Mouse (Mus musculus): Measurements from ENCODE around the gene Il10.

Gene Il10

DNA sequence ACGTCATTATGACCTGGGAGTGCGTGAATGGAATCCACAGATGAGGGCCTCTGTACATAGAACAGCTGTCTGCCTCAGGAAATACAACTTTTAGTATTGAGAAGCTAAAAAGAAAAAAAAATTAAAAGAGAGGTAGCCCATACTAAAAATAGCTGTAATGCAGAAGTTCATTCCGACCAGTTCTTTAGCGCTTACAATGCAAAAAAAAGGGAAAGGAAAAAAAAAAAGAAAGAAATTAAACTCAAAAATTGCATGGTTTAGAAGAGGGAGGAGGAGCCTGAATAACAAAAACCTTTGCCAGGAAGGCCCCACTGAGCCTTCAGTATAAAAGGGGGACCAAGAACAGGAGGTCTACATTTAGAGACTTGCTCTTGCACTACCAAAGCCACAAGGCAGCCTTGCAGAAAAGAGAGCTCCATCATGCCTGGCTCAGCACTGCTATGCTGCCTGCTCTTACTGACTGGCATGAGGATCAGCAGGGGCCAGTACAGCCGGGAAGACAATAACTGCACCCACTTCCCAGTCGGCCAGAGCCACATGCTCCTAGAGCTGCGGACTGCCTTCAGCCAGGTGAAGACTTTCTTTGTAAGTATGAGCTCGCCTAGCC, at the start of gene Il10:
Gene Il10, plus strand, starts transcription at position 354 of the 607 bp plus-strand sequence.
- no peak for DNase-seq

DNA sequence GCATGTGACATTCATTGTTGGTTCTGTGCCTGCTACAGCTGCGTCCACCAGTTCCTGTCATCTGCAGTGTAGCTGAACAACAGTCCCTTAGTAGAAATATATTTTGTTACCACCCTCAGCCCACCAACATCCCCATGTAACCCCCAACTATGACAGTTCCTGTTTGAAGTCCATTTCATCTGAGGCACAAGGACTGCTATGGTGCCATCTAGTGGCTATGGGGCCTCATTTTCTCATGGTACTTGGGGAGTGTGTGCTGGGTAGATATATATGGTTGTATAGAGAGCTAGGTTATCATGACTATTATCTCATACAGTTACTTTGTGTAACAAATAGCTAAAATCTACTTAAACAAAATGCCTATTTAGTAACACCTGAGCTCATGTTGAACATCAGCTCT, 40.2 kb upstream of the Il10 start:
- DNase-seq, result peak; percentile 4

- DNase-seq, result no peak
Measured at GRCm38 (mm10) chr1:130984441-130984840, 35.2 kb upstream of the Il10 start.

GRCm38 (mm10) chr1:130987001-130987400, 32.6 kb upstream of the Il10 start:
- no peak for DNase-seq

DNA sequence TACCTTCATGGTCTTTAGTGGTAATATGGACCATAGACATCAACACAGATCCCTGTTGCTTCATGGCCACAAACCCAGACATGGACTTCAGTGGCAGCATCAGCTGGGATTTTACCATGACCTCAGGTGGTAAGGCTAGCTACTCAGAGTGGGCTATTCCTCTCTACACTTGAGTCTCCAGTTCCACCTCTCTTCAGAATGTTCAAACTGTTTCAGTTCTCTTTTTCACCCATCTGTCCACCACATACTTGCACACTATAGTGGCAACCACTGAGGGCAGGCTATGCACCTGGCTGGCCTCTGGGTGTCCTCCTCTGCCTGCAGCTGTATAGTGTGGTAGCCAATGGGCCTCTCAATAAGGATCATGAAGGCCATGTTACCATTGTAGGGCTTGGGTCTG, 32.2 kb upstream of the Il10 start:
- no peak for DNase-seq

- DNase-seq, result no peak
Measured at GRCm38 (mm10) chr1:130989331-130989730, 30.3 kb upstream of the Il10 start.

DNA sequence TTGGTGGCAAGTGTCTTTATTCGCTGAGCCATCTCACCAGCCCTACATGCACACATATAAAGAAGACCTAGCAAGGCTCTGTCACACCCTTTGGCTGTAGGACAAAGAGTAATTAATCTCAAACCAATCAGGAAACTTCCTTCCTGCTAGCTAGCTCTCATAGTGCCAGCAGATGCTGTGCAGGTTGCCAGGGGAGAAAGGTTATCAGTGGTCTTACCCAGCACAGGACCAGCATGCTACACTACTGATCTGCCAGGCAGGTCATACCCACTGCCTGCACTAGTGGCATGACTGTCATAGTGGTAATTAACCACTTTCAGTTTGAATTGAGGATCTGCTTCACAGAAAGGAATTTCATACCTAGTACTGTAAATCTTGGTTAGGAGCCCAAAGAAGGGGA, 29.2 kb upstream of the Il10 start:
- no peak for DNase-seq

DNA sequence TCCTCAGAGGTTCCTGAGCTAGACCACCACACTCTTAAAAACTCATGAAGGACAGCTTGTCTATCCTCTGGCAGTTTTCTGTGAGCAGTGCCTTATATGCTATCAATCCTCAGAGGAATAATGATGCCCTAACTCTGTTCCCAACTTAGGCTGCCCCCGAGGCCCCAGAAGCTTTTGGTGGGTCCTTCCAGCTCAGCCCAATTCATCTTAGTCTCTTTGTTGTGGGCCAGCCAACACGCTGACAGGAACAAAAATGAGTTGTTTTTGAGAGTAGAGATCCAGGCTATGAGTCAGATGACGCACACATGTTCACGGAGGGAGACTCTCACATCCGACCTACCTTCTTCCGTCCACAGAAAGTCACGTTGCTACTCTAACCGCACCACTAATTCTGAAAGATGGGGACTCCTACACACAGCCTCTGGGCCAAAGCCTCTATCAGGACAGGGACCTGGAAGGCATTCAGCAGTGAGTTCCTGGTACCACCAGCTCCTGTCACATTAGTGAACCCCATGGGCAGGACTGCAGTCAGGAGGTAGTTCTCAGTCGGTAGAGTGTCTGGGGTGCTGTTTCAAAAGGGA, 26.0 kb upstream of the Il10 start:
- DNase-seq, result no peak

DNA sequence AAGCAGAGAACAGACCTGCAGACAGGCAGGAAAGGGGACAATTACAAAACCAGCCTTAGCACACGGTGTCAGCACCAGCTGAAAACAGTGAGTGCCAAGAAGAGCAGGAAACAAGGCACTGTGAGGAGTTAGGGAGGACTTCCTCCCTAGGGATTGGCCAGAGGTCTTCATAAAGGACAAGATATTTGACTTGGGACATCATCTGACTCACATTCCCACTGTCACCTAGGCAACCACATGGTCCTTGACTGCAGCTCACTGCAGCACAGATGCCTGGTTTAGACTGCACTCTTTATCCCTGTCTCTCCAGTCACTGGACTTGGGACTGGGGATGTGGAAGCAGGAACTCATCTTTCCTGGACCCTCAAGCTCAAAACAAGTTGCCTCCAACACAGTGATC, 24.1 kb upstream of the Il10 start:
- no peak for DNase-seq

- no peak for DNase-seq
Measured at GRCm38 (mm10) chr1:130996356-130996755, 23.3 kb upstream of the Il10 start.

- no peak for DNase-seq
Measured at GRCm38 (mm10) chr1:130997441-130997840, 22.2 kb upstream of the Il10 start.

GRCm38 (mm10) chr1:130998321-130998720, 21.3 kb upstream of the Il10 start:
- DNase-seq, result no peak

DNA sequence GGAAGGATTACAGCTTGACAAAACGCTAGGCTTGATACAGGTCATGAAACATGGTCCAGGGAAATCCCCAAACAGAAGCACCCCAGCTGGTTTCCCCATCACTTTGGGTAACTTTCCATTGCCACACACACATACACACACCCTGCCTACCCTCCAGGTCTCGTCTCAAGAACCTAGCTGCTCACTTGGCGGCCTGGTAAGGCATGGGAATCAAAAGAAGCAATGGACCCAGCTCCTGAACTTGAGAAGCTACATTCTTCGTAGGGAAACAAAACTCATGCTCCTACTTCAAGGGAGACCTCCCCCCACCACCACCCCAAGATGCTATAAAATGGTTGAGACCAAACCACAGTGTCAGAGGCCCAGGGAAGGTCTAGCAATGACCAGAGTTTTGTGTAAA, 19.9 kb upstream of the Il10 start:
- no peak for DNase-seq

DNA sequence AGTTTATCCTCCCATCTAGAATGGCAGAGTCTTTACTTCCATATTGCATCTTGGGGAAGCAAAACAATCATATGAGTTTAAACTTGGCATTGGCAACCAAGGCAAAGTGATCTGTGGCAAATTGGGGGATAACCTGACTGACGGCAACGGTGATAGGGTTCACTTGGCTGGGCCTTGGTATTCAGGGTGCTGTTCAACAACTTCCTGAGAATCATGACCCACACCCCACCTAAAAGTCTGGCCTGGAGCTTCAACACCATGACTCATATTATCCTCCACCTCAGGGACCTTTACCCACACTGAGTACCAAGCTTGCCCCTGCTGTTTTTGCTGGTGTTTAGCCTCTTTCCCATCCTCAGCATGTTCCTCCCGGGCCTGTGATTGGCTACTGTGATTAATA, 19.3 kb upstream of the Il10 start:
- no peak for DNase-seq

DNA sequence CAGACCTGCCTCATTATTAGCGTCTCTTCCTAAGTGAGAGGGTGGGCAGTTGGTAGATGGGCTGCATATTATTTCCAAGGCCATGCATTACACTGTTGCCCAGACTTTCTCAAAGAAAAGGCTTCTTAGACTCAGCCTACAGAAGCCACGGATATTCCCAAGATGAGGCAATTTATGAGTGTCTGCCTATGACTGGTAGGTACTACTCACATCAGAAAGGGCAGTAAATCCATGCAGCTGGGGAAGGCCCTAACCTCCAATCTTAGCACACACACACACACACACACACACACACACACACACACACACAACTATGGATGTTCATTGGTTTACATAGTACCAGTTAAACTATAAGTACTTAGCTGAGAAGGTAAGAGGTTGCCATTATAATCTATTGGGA, 17.1 kb upstream of the Il10 start:
- no peak for DNase-seq

DNA sequence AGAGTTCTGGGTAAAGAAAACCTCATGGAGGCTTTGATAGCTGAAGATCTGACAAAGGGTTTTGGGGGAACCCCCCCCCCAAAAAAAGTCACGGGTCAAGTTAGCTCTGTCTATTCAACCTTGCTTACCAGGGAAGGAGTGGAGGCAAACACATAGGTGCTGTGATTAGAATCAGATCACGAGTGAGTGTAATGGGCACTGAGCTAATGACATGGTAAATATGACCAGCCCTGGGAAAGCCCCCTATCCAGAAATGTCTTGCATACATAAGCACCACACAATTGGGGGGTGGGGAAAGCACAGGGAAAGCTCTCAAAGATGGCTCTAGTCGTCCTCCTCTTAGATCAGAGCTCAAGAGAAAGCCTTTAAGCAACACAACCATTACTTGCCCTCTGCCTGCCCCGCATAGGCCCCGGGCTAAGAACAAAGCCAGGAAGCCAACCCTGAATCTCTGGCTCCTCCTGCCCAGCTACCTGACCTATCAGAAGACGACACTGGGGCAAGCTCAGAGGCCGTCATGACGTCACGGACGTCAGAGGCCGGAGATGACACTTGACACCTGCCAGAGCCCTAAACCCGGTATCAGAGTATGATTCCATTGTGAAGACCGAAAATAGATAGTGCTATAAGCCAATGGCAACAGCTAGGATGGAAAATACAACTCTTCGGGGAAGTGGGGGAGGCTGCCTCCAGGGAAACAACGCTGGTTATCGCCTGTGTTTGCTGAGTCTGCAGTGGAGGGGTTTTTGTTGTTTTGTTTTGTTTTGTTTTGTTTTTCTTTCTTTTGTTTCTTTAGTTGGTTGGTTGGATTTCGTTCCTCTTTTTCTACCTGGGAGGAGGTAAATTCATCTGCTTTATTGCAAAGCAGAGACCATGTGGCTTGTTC, 16.4 kb upstream of the Il10 start:
- no peak for DNase-seq

DNA sequence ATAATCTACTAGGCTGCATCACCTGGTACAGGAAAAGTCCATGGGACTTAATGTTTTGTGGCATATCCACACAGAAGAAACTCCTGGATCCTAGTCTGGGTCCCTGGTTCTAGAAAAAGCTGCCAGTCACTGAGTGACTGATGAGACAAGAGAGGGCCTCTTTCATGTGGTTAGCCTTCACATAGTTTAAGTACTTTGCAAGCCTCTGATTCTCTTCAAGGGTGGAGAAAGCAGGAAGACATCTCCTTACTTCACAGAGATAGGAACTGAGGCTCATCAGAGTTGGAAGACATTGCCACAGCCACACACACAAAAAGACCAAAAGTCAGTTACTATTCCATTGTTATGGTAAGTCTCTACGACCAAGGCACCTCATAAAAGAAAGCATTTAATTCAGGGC, 13.6 kb upstream of the Il10 start:
- no peak for DNase-seq

DNA sequence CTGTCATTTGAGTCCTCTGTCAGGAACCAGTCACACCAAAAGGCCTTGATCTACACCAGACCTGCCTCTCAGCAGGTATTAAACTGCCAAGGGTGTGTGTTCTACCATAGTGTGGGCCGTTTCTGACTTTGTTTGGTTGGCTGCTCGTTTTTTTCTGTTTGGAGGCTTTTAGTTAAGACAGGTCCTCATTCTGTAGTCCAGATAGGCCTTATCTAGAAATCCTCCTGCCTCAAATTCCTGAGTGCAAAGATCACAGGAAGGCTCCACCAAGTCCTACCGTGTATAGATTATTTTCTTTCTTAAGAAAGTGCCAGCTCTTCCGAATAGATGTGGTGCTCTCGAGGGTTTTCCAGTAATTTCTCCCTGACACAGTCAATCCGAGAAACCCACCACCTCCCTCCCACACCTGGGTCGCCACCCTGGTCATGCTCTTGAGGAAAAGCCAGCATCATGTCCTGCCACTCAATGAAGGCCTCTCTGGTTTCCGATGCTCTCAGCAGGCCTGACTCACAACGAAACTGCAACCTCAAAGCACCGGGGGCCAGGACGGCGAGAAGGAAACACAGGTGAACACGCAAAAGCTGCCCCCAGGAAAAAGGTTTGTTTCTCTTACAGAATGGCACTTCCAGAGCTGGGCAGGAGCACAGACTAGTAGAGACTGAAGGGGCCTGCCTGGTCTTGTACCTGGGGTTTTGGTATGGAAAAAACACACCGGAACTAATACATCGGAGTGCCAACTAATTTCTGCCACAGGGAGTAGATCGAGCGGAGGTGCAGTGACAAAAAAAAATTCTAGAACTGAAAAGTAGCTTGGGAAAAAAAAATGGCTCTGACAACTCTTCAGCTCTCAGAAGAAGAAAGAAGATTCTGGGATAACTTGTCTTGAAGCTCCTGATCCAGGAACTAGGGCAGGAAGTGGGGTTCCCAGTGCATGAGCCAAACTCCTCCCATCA, 9.2 kb upstream of the Il10 start:
- no peak for DNase-seq

GRCm38 (mm10) chr1:131012494-131012893, 7.2 kb upstream of the Il10 start:
- DNase-seq, result no peak

DNA sequence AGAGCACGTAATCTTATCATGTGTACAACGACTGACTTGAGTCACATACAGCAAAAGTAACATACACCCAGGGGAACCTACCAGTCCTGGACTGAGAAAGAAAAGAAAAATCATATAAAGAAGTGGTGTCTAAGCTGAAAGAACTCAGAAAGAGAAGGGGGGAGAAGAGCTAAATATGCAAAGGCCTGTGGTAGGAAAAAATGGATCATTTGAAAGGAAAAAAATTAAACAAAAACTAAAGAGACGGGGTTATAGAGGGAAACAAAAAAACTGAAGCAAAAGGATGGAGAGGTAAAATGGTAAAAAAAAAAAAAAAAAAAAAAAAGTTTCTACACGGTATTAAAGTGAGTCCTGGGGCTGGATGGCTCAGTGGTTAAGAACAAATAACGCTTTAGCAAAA, 5.7 kb upstream of the Il10 start:
- no peak for DNase-seq

DNA sequence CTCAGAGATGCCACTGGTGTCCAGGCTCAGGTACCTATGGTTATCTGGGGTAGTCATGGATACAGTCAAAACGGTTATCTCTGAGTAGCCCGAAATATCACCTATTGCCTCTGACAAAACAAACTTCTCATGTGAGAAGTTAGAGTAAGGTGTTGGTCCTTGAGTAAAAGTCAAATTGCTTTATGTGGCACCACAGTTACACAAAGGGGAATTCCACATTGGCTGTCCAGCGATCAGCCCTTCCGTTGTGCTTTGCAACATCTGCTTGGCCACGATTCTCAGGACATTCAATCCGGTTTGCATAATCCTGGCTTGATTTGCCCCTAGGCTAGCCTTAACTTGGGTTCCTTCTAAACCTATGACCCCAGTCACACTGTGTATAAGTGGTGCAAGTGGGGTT, 4.4 kb upstream of the Il10 start:
- no peak for DNase-seq

- no peak for DNase-seq
Measured at GRCm38 (mm10) chr1:131015879-131016278, 3.8 kb upstream of the Il10 start.

Data from cerebellum, adult 11-12 months (tissue).